Mouse (Mus musculus) small intestine, adult 2 months (tissue): ENCODE measurements at regions not wholly inside any gene's neighbourhood (a gene's known extent, or its start where the extent isn't known, plus 50 kb on each side); places are given as distances from the start of the nearest gene placed in this dataset.

Experiments
- H3K27ac ChIP-seq: fragments of 200-500 bp; 2 replicates; pipeline ENCODE4 v1.5.1; 2012; ENCODE audit warnings: low read depth, low read length, control low read depth, inconsistent platforms; ENCODE audit not compliant: insufficient read depth
- H3K27me3 ChIP-seq: fragments of 200-500 bp; 2 replicates; pipeline ENCODE4 v1.6.1; 2012; ENCODE audit warnings: mild to moderate bottlenecking, moderate library complexity, low read length, inconsistent platforms; ENCODE audit not compliant: control insufficient read depth, insufficient read depth
- H3K36me3 ChIP-seq: fragments of 200-500 bp; 2 replicates; pipeline ENCODE4 v1.6.1; 2012; ENCODE audit warnings: mild to moderate bottlenecking, low read length, control low read depth, inconsistent platforms; ENCODE audit not compliant: control insufficient read depth, insufficient read depth
- H3K4me1 ChIP-seq: fragments of 200-500 bp; 2 replicates; pipeline ENCODE4 v1.6.1; 2012; ENCODE audit warnings: low read length, inconsistent platforms, mixed read lengths; ENCODE audit not compliant: control insufficient read depth, insufficient read depth, insufficient read length
- H3K4me3 ChIP-seq: fragments of 200-500 bp; 2 replicates; pipeline ENCODE4 v1.5.1; 2012; ENCODE audit warnings: low read depth, mild to moderate bottlenecking, control low read depth, inconsistent platforms, low read length, moderate library complexity
- CTCF ChIP-seq: fragments of 200-500 bp; IDR thresholded peaks from 2 replicates; pipeline ENCODE4 v1.5.1; 2012; ENCODE audit warnings: low read depth, mild to moderate bottlenecking, control low read depth, inconsistent platforms, low read length, moderate library complexity, mixed read lengths; ENCODE audit not compliant: insufficient replicate concordance, insufficient read length; ENCODE audit errors: extremely low read depth
- POLR2A ChIP-seq: fragments of 200-500 bp; IDR thresholded peaks from 2 replicates; pipeline ENCODE4 v1.6.1; 2012; ENCODE audit warnings: low read depth, mild to moderate bottlenecking, control low read depth, inconsistent platforms, low read length, moderate library complexity
- WGBS: fragments of 180-500 bp; shearing (Covaris S2); methylation state at CpG from one replicate; pipeline ENCODE4 v1.1.7; 2018; 5-methylcytosine and 5-hydroxymethylcytosine counted together

GRCm38 (mm10) chr2:124718985-124719384 is 348.9 kb upstream of the Slc24a5 start:
- Histone ChIP-seq H3K27ac (no peak overlapping the region), H3K27me3 (no peaks in the 10 kb centered on the region), H3K4me1 (peaks cover 5% of the 10 kb centered on the region; the same call in 1 of the 2 replicates), H3K36me3 (no peaks in the 10 kb centered on the region), H3K4me3 (no peak overlapping the region)
- 51% methylated on average over 9 of the region's 9 CpGs for WGBS
- TF ChIP-seq POLR2A = no peak
- no peak for TF ChIP-seq CTCF

- Histone ChIP-seq H3K27ac (no peak overlapping the region), H3K4me3 (no peak overlapping the region), H3K27me3 (no peaks in the 10 kb centered on the region), H3K36me3 (no peaks in the 10 kb centered on the region), H3K4me1 (peaks cover 5% of the 10 kb centered on the region; the same call in 1 of the 2 replicates)
- no peak for TF ChIP-seq CTCF
- no peak for TF ChIP-seq POLR2A
- 42% methylated on average over 14 of the region's 14 CpGs for WGBS
These were observed 348.0 kb upstream of the Slc24a5 start for GRCm38 (mm10) chr2:124719820-124720478.

- no peaks in the 10 kb centered on the region for H3K36me3 ChIP-seq
- 89% methylated on average over 14 of the region's 14 CpGs for WGBS
- H3K4me1 ChIP-seq = peaks cover 5% of the 10 kb centered on the region; the same call in 1 of the 2 replicates
- H3K4me3 ChIP-seq = no peak overlapping the region
- no peaks in the 10 kb centered on the region for H3K27me3 ChIP-seq
- no peak overlapping the region for H3K27ac ChIP-seq
- TF ChIP-seq CTCF = no peak
These were observed 347.1 kb upstream of the Slc24a5 start for GRCm38 (mm10) chr2:124720593-124721445.

- 77% methylated on average over 4 of the region's 4 CpGs for WGBS
- no peak for TF ChIP-seq CTCF
- no peak for TF ChIP-seq POLR2A
These were observed 343.8 kb upstream of the Slc24a5 start for GRCm38 (mm10) chr2:124724171-124724570.

GRCm38 (mm10) chr2:124724827-124725480 is 343.0 kb upstream of the Slc24a5 start:
- Histone ChIP-seq H3K4me3 (no peak overlapping the region), H3K27ac (no peak overlapping the region), H3K4me1 (peaks cover 3% of the 10 kb centered on the region; the same call in 1 of the 2 replicates), H3K36me3 (no peaks in the 10 kb centered on the region), H3K27me3 (no peaks in the 10 kb centered on the region)
- 78% methylated on average over 5 of the region's 5 CpGs for WGBS
- TF ChIP-seq CTCF (no peak), POLR2A (no peak)

More at GRCm38 (mm10) chr2:124724171-124724570, 343.8 kb upstream of the Slc24a5 start:
- H3K4me3 ChIP-seq = no peak overlapping the region
- H3K4me1 ChIP-seq = peaks cover 3% of the 10 kb centered on the region; the same call in 1 of the 2 replicates
- no peak overlapping the region for H3K27ac ChIP-seq
- H3K27me3 ChIP-seq = no peaks in the 10 kb centered on the region
- no peaks in the 10 kb centered on the region for H3K36me3 ChIP-seq

GRCm38 (mm10) chr2:124727979-124728378 is 339.9 kb upstream of the Slc24a5 start:
- WGBS = 85% methylated on average over 5 of the region's 5 CpGs
- TF ChIP-seq POLR2A = no peak
- TF ChIP-seq CTCF = no peak
- Histone ChIP-seq H3K27ac (no peak overlapping the region), H3K4me3 (no peak overlapping the region), H3K36me3 (no peaks in the 10 kb centered on the region), H3K4me1 (no peaks in the 10 kb centered on the region), H3K27me3 (no peaks in the 10 kb centered on the region)

GRCm38 (mm10) chr2:124732593-124732992 is 335.3 kb upstream of the Slc24a5 start:
- no peaks in the 10 kb centered on the region for H3K27me3 ChIP-seq
- TF ChIP-seq CTCF (no peak), POLR2A (no peak)
- H3K4me1 ChIP-seq = no peaks in the 10 kb centered on the region
- no peaks in the 10 kb centered on the region for H3K36me3 ChIP-seq
- no peak overlapping the region for H3K27ac ChIP-seq
- WGBS = 74% methylated on average over 2 of the region's 2 CpGs
- no peak overlapping the region for H3K4me3 ChIP-seq
